In the genomic region with DNA sequence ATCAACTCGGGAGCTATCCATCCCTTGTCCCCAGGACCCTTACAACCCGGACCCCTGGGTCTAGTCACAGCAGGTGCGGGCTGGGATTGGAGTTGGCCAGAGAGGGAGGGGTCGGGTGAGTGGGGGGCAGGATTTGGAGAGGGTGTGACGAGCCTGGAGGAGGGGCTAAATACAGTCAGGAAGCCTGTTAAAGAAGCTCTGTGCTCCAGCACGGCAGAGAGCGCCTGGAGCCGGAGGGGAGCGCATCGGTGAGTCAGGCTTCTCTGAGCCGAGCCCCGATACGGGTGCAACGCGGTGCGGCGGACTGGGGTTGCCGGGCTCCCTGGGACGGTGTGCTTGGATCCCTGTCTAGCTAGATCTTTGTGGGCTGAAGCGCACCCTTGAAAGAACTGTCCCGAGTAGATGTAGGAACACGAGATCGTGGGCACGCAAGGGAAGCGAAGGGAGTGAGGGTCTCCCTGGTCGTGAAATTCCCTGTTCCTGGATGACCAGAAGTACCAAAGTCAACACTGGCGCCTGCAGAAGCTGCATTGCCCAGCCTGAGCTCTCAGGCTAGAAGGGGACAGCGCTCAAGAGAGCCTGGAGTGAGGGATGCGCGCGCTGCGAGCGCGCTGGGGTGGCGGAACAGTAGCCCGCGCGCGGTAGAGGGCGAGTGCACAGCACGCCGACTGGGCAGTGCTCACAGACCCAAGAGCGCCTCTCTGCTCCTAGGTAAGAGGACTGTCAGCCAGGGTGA, we compare ENCODE assay signal across 7 mouse cellular contexts. TPM values are rescaled to one million over a fixed set of nuclear protein-coding genes. Genes with fewer than 3 reads are reported as not detected.
DNase-seq lines count a peak whose midpoint lies in the region; ATAC-seq lines count a peak whose summit lies in the region.

A gene (plus strand): TSS at position 207 of the 736 bp plus-strand sequence.

- H3K4me3 ChIP-seq in forebrain, embryonic 15.5 days = peak within 1 kb of the TSS; percentile 42
- peak within 1 kb of the TSS; percentile 45 for H3K4me3 ChIP-seq in hindbrain, embryonic 13.5 days
- peak within 1 kb of the TSS; percentile 32; the same call in 1 of the 2 replicates for H3K4me3 ChIP-seq in liver, embryonic 11.5 days (ENCODE audit: low read depth, low read length)

- ATAC-seq in forebrain, embryonic 15.5 days (replicated peaks) = peak; percentile 69
- ATAC-seq in hindbrain, embryonic 13.5 days (ENCODE audit: low FRiP score) = peak; percentile 66; the same call in 1 of the 2 replicates
- ATAC-seq in liver, embryonic 11.5 days (replicated peaks; ENCODE audit: low FRiP score) = no peak

- peaks cover 31% of the 10 kb centered on the region for H3K27me3 ChIP-seq in forebrain, embryonic 15.5 days
- H3K27me3 ChIP-seq in hindbrain, embryonic 13.5 days = peaks cover 58% of the 10 kb centered on the region
- peaks cover 33% of the 10 kb centered on the region for H3K27me3 ChIP-seq in liver, embryonic 11.5 days (replicated peaks; ENCODE audit: control insufficient read depth, insufficient read depth, low read length)

- WGBS in forebrain, embryonic 15.5 days = under 1% methylated on average over 43 of the region's 43 CpGs
- WGBS in hindbrain, embryonic 13.5 days = under 1% methylated on average over 43 of the region's 43 CpGs
- WGBS in liver, embryonic 11.5 days = 2% methylated on average over 43 of the region's 43 CpGs

- DNase-seq in urinary bladder, adult 2 months (ENCODE audit: low spot score) = no peak
- no peak for DNase-seq in urinary bladder, postnatal 10 days (ENCODE audit: low spot score)
- DNase-seq in liver, embryonic 11.5 days (ENCODE audit: low spot score) = no peak
- peak; percentile 46 for DNase-seq in testis, postnatal 10 days (ENCODE audit: low spot score)
- no peak for DNase-seq in thymus, postnatal 14 days

- peak within 1 kb of the TSS; percentile 75 for H3K4me2 ChIP-seq in forebrain, embryonic 15.5 days (replicated peaks)
- peak within 1 kb of the TSS; percentile 74 for H3K4me2 ChIP-seq in hindbrain, embryonic 13.5 days
- peak within 1 kb of the TSS; percentile 58 for H3K4me2 ChIP-seq in liver, embryonic 11.5 days

- H3K9me3 ChIP-seq in forebrain, embryonic 15.5 days = no peaks in the 10 kb centered on the region
- H3K9me3 ChIP-seq in hindbrain, embryonic 13.5 days = no peaks in the 10 kb centered on the region
- H3K9me3 ChIP-seq in liver, embryonic 11.5 days (ENCODE audit: control insufficient read depth, low read length) = no peaks in the 10 kb centered on the region

- peaks cover 11% of the 10 kb centered on the region for H3K4me1 ChIP-seq in forebrain, embryonic 15.5 days
- H3K4me1 ChIP-seq in hindbrain, embryonic 13.5 days (replicated peaks) = peaks cover 10% of the 10 kb centered on the region; the same call in 1 of the 2 replicates
- H3K4me1 ChIP-seq in liver, embryonic 11.5 days (replicated peaks; ENCODE audit: control insufficient read depth, insufficient read depth, low read length) = no peaks in the 10 kb centered on the region

- peak within 1 kb of the TSS; percentile 42 for H3K9ac ChIP-seq in forebrain, embryonic 15.5 days (replicated peaks)
- H3K9ac ChIP-seq in hindbrain, embryonic 13.5 days = peak within 1 kb of the TSS; percentile 65
- H3K9ac ChIP-seq in liver, embryonic 11.5 days (ENCODE audit: low read depth, low read length) = no peak within 1 kb of the TSS

- no peaks in the 10 kb centered on the region for H3K36me3 ChIP-seq in forebrain, embryonic 15.5 days
- no peaks in the 10 kb centered on the region for H3K36me3 ChIP-seq in hindbrain, embryonic 13.5 days
- no peaks in the 10 kb centered on the region for H3K36me3 ChIP-seq in liver, embryonic 11.5 days (ENCODE audit: control insufficient read depth, insufficient read depth, low read length)

- H3K27ac ChIP-seq in forebrain, embryonic 15.5 days (replicated peaks) = no peak within 1 kb of the TSS
- no peak within 1 kb of the TSS for H3K27ac ChIP-seq in hindbrain, embryonic 13.5 days
- H3K27ac ChIP-seq in liver, embryonic 11.5 days (ENCODE audit: low read depth, low read length) = no peak within 1 kb of the TSS

RNA-seq across cellular contexts. Expression of the gene that starts here (rescaled TPM):
- 7.7 and 10.1 TPM in 2 replicates for polyA plus RNA-seq in urinary bladder, adult 2 months (2012; rRNA removed)
- 0.55 and 0.70 TPM in 2 replicates for polyA plus RNA-seq in forebrain, embryonic 15.5 days (2015; fragmentation: Nextera tagmentation; extraction: Ambion mirVana)
- polyA plus RNA-seq in hindbrain, embryonic 13.5 days (2015; fragmentation: Nextera tagmentation; extraction: Ambion mirVana) = 0.18 and 0.96 TPM in 2 replicates
- not detected in 2 replicates for polyA plus RNA-seq in liver, embryonic 11.5 days (2014; fragmentation: Nextera tagmentation; extraction: Ambion mirVana)

Comparison
In these comparisons a context has a peak if more than half of its experiments do, and no peak if none do; other contexts are left out.
1. Peak in ATAC-seq, H3K4me3 ChIP-seq, H3K9ac ChIP-seq and H3K4me2 ChIP-seq in forebrain, embryonic 15.5 days; RNA of the gene not detected or under 1 TPM.
2. Peak in ATAC-seq, H3K4me3 ChIP-seq, H3K9ac ChIP-seq and H3K4me2 ChIP-seq in hindbrain, embryonic 13.5 days; RNA of the gene not detected or under 1 TPM.